Mouse (Mus musculus) brain, embryonic 14.5 days (tissue): Measurements from ENCODE around the gene Gm28051.

Source experiments
- CTCF ChIP-seq: fragments of 200-500 bp; IDR thresholded peaks from 2 replicates; pipeline ENCODE4 v1.5.1; 2012; ENCODE audit warnings: inconsistent platforms, mild to moderate bottlenecking, moderate library complexity, borderline replicate concordance; ENCODE audit not compliant: insufficient read depth, insufficient read length; ENCODE audit errors: extremely low read depth
- POLR2A ChIP-seq: fragments of 200-500 bp; IDR thresholded peaks from 2 replicates; pipeline ENCODE4 v1.6.1; 2012; ENCODE audit warnings: mild to moderate bottlenecking, inconsistent platforms, borderline replicate concordance; ENCODE audit not compliant: poor library complexity, insufficient read depth, insufficient read length, severe bottlenecking; ENCODE audit errors: extremely low read depth

- TF ChIP-seq CTCF (no peak), POLR2A (no peak)
Observed at GRCm38 (mm10) chr12:102743036-102743588, 14.5 kb downstream of the Gm28051 start.
